Mouse (Mus musculus): ENCODE measurements around the gene Shoc2. TPM values are rescaled to one million over a fixed set of nuclear protein-coding genes. Genes with fewer than 3 reads are reported as not detected.

Gene Shoc2
- total and polyA plus RNA-seq, 2 experiments from 2014 or later, result 49.4 to 77.3 TPM

DNA sequence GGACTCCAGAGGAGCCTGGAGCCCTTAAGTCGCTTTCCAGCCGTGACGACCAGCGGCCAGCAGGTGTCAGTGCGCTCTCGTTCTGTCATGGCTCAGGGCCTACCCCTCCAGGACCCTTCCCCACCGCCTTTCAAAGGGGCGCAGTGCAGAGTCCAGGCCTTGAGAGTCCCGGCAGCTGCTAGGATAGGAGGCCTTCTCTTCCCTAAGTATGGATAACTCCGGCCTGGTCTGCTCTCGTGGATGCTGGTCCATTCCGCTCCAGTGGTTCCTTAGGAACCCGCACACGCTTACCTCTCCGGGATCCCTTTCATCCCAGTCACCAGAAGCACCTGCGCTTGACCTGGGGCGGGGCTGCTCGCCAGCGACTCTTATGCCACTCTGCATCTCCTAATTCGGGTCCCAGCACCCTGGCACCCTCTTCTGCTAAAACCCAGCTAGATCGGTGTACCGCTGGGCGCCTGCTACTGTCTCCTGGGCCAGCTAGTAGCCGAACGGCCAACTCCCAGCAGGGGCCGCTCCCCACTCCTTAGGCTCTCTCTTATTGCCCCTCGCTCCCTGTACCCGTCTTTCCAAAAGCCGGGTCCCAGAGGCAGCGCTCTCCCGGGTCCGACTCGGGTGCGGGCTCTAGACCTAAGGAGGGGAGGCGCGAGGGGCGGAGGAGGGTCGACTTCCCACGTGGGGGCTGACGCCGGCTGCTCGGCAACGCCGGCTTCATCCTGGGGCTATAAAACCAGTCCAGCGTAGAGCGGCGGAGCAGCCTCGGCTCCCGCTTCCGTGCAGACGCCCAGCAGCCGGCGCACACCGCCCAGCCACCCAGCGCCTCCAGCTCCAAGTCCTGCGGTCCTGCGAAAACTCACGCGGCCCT, 100.6 kb downstream of the Shoc2 start:
- peak overlapping the region; percentile 58 for H3K9ac ChIP-seq (replicated peaks; ENCODE audit: low read length, poor library complexity, severe bottlenecking)
- peak; percentile 87 for TF ChIP-seq CTCF (IDR thresholded peaks at IDR 0.05)
- peaks cover 17% of the 10 kb centered on the region; the same call in 1 of the 2 replicates for H3K27me3 ChIP-seq (ENCODE audit: insufficient read depth, low read length)
- H3K27ac ChIP-seq (ENCODE audit: low read depth, low read length), result peak overlapping the region; percentile 57
- no peaks in the 10 kb centered on the region for H3K36me3 ChIP-seq (ENCODE audit: insufficient read depth, low read length)
- peak overlapping the region; percentile 65 for H3K4me3 ChIP-seq (ENCODE audit: low read depth, low read length)
- DNase-seq (ENCODE audit: low spot score) (peak; percentile 94), ATAC-seq (ENCODE audit: low FRiP score) (peak; percentile 86)
- H3K4me1 ChIP-seq (ENCODE audit: insufficient read depth, low read length), result peaks cover 11% of the 10 kb centered on the region; the same call in 1 of the 2 replicates
- H3K9me3 ChIP-seq (ENCODE audit: low read length), result no peaks in the 10 kb centered on the region
- under 1% methylated on average over 59 of the region's 59 CpGs for WGBS
- H3K4me2 ChIP-seq (ENCODE audit: low read depth, low read length, poor library complexity, severe bottlenecking), result peak overlapping the region; percentile 97

GRCm38 (mm10) chr19:54045412-54045811, 101.3 kb downstream of the Shoc2 start:
- ATAC-seq (ENCODE audit: low FRiP score) (peak; percentile 9; the same call in 1 of the 2 replicates), DNase-seq (ENCODE audit: low spot score) (no peak)
- peaks cover 17% of the 10 kb centered on the region; the same call in 1 of the 2 replicates for H3K27me3 ChIP-seq (ENCODE audit: insufficient read depth, low read length)
- under 1% methylated on average over 29 of the region's 29 CpGs for WGBS
- no peaks in the 10 kb centered on the region for H3K9me3 ChIP-seq (ENCODE audit: low read length)
- H3K36me3 ChIP-seq (ENCODE audit: insufficient read depth, low read length), result no peaks in the 10 kb centered on the region
- H3K4me1 ChIP-seq (ENCODE audit: insufficient read depth, low read length), result peaks cover 11% of the 10 kb centered on the region; the same call in 1 of the 2 replicates
- peak overlapping the region; percentile 57 for H3K27ac ChIP-seq (ENCODE audit: low read depth, low read length)
- peak overlapping the region; percentile 58 for H3K9ac ChIP-seq (replicated peaks; ENCODE audit: low read length, poor library complexity, severe bottlenecking)
- peak overlapping the region; percentile 97 for H3K4me2 ChIP-seq (ENCODE audit: low read depth, low read length, poor library complexity, severe bottlenecking)
- H3K4me3 ChIP-seq (ENCODE audit: low read depth, low read length), result peak overlapping the region; percentile 65
- TF ChIP-seq CTCF (IDR thresholded peaks at IDR 0.05), result no peak

DNA sequence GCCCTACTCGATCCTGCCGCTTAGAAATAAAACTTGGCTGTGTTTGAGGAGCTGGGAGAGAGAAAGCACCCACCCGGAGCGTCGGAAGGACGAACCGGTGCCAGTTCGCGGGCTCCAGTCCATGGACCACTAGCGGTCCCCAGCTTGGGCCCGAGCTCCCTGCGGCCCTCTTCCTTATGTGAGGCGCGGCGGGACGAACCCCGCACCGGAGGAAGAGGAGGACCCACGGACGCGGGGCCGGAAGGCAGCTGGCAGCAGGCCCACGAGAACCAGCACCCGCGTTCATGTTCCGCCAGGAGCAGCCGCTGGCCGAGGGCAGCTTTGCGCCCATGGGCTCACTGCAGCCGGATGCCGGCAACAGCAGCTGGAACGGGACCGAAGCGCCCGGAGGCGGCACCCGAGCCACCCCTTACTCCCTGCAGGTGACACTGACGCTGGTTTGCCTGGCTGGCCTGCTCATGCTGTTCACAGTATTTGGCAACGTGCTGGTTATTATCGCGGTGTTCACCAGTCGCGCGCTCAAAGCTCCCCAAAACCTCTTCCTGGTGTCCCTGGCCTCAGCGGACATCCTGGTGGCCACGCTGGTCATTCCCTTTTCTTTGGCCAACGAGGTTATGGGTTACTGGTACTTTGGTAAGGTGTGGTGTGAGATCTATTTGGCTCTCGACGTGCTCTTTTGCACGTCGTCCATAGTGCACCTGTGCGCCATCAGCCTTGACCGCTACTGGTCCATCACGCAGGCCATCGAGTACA, 102.0 kb downstream of the Shoc2 start:
- DNase-seq (ENCODE audit: low spot score) (peak; percentile 30), ATAC-seq (ENCODE audit: low FRiP score) (no peak)
- WGBS, result 2% methylated on average over 53 of the region's 55 CpGs
- H3K36me3 ChIP-seq (ENCODE audit: insufficient read depth, low read length), result no peaks in the 10 kb centered on the region
- peak overlapping the region; percentile 65 for H3K4me3 ChIP-seq (ENCODE audit: low read depth, low read length)
- H3K9me3 ChIP-seq (ENCODE audit: low read length), result no peaks in the 10 kb centered on the region
- H3K9ac ChIP-seq (replicated peaks; ENCODE audit: low read length, poor library complexity, severe bottlenecking), result peak overlapping the region; percentile 57
- H3K27ac ChIP-seq (ENCODE audit: low read depth, low read length), result peak overlapping the region; percentile 55
- peaks cover 11% of the 10 kb centered on the region; the same call in 1 of the 2 replicates for H3K4me1 ChIP-seq (ENCODE audit: insufficient read depth, low read length)
- peaks cover 17% of the 10 kb centered on the region; the same call in 1 of the 2 replicates for H3K27me3 ChIP-seq (ENCODE audit: insufficient read depth, low read length)
- peak overlapping the region; percentile 97 for H3K4me2 ChIP-seq (ENCODE audit: low read depth, low read length, poor library complexity, severe bottlenecking)
- TF ChIP-seq CTCF (IDR thresholded peaks at IDR 0.05), result no peak

- Histone ChIP-seq H3K9me3 (ENCODE audit: low read length) (no peaks in the 10 kb centered on the region), H3K4me2 (ENCODE audit: low read depth, low read length, poor library complexity, severe bottlenecking) (peak overlapping the region; percentile 97), H3K4me3 (ENCODE audit: low read depth, low read length) (peak overlapping the region; percentile 65), H3K4me1 (ENCODE audit: insufficient read depth, low read length) (peaks cover 11% of the 10 kb centered on the region; the same call in 1 of the 2 replicates), H3K27ac (ENCODE audit: low read depth, low read length) (0 out of 2 replicates have a peak overlapping the region, but pooled peaks have one; percentile 12), H3K27me3 (ENCODE audit: insufficient read depth, low read length) (peaks cover 17% of the 10 kb centered on the region; the same call in 1 of the 2 replicates), H3K9ac (replicated peaks; ENCODE audit: low read length, poor library complexity, severe bottlenecking) (peak overlapping the region; percentile 57), H3K36me3 (ENCODE audit: insufficient read depth, low read length) (no peaks in the 10 kb centered on the region)
- no peak for ATAC-seq (ENCODE audit: low FRiP score)
- 1% methylated on average over 46 of the region's 46 CpGs for WGBS
- no peak; the same call in 1 of the 2 replicates for TF ChIP-seq CTCF (IDR thresholded peaks at IDR 0.05)
- DNase-seq (ENCODE audit: low spot score), result peak; percentile 13
These were observed 102.6 kb downstream of the Shoc2 start for GRCm38 (mm10) chr19:54046684-54047070.

GRCm38 (mm10) chr19:54047386-54048050, 103.4 kb downstream of the Shoc2 start:
- Histone ChIP-seq H3K9me3 (ENCODE audit: low read length) (no peaks in the 10 kb centered on the region), H3K36me3 (ENCODE audit: insufficient read depth, low read length) (no peaks in the 10 kb centered on the region), H3K9ac (replicated peaks; ENCODE audit: low read length, poor library complexity, severe bottlenecking) (peak overlapping the region; percentile 57), H3K27me3 (ENCODE audit: insufficient read depth, low read length) (peaks cover 17% of the 10 kb centered on the region; the same call in 1 of the 2 replicates), H3K27ac (ENCODE audit: low read depth, low read length) (no peak overlapping the region), H3K4me1 (ENCODE audit: insufficient read depth, low read length) (peaks cover 11% of the 10 kb centered on the region; the same call in 1 of the 2 replicates), H3K4me2 (ENCODE audit: low read depth, low read length, poor library complexity, severe bottlenecking) (peak overlapping the region; percentile 97), H3K4me3 (ENCODE audit: low read depth, low read length) (peak overlapping the region; percentile 65)
- DNase-seq (ENCODE audit: low spot score) (peak; percentile 28), ATAC-seq (ENCODE audit: low FRiP score) (no peak)
- 2% methylated on average over 27 of the region's 27 CpGs for WGBS
- no peak for TF ChIP-seq CTCF (IDR thresholded peaks at IDR 0.05)

Measured in midbrain, postnatal 0 days (tissue).